Mouse (Mus musculus): ENCODE data around the gene Trmt61a.

GRCm38 (mm10) chr12:111659331-111659730, 18.6 kb upstream of the Trmt61a start:
- no peak for TF ChIP-seq CTCF (IDR thresholded peaks at IDR 0.05; ENCODE audit: low read depth, low read length)
- no peak for TF ChIP-seq POLR2A (IDR thresholded peaks at IDR 0.05; ENCODE audit: borderline replicate concordance, low read depth, low read length)

Data from bone marrow macrophage, adult 2 months (primary cell).